Mouse (Mus musculus): ENCODE data around the gene Rpl11.

DNA sequence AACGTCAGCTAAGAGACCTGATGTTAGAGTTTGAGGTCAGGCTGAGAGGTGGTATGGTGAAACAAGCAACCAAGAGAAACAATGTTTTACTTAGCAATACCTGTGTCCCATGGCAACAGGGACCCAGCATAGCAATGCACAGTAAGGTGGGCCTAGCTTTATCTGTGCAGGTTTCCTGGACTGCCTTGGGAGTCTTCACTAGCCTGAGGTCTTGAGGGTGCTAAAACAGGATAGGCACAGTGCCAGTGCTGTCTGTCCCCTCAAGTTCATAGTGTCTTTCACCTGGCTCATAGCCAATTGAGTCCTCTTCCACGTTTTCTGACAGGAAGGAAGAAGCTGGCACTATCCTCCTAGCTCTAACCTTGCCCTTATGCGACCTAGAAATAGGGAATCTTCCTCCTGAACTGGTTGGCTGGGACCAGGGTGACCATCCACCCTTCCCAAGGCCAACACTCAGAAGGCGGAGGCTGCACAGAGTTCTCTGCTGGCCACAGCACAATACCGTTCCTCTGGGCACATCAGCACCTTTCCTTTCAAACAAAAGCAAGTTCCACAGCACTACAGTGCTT lies 49.0 kb downstream of the Rpl11 start:
- no peak for TF ChIP-seq CTCF (IDR thresholded peaks at IDR 0.05; ENCODE audit: borderline replicate concordance, extremely low read depth, insufficient read depth, insufficient read length)
- TF ChIP-seq POLR2A (IDR thresholded peaks at IDR 0.05; ENCODE audit: borderline replicate concordance, extremely low read depth, insufficient read depth, insufficient read length, poor library complexity, severe bottlenecking): no peak
